Mouse (Mus musculus): ENCODE data around the gene Tm4sf1.

- TF ChIP-seq GATA1 (IDR thresholded peaks at IDR 0.05; ENCODE audit: borderline replicate concordance, low read length): no peak
- no peak for TF ChIP-seq FLI1 (IDR thresholded peaks at IDR 0.05; ENCODE audit: low read length)
Measured at GRCm38 (mm10) chr3:57287438-57287837, 14.3 kb downstream of the Tm4sf1 start.
